Mouse (Mus musculus) adrenal gland, postnatal 4 days (tissue): ENCODE measurements at regions not wholly inside any gene's neighbourhood (a gene's known extent, or its start where the extent isn't known, plus 50 kb on each side); places are given as distances from the start of the nearest gene placed in this dataset.

Experiments used
- DNase-seq, 2 experiments: peaks; one replicate each; pipeline ENCODE4 v3.0.0; 2021 to 2022; ENCODE audit warnings: low spot score in 2 of 2, mixed read lengths in 2 of 2

DNA sequence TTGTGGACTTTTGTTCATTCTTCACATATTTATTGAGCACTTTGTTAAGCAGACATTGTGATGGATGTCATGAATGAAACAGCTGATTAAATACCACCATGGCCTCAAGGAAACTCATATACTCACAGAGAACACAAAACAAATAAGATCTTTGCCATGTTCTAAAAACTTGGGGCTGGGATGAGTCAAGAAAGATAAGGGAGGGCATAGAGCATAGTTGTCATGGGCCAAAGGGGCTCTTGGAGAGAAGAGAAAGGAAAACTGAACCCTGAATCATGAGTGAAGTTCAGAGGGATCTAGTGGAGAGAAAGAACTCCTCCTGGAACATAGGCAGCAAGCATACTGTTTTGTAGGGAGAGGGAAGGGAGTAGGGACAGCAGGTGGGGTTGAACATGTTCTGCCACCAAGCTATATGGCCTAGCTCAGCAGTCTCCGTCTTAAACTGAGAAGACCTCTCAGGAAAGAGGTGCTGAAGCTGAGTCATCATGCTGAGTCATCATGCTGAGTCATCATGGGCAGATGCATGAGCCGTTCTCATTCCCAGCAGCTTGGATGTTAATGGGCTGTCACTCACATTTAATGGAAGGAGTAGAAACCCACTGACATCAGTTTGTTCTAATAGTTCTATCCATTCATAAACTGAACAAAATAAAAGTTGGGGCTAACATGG lies 69.6 kb downstream of the Cetn3 start:
- DNase-seq = no peak

DNA sequence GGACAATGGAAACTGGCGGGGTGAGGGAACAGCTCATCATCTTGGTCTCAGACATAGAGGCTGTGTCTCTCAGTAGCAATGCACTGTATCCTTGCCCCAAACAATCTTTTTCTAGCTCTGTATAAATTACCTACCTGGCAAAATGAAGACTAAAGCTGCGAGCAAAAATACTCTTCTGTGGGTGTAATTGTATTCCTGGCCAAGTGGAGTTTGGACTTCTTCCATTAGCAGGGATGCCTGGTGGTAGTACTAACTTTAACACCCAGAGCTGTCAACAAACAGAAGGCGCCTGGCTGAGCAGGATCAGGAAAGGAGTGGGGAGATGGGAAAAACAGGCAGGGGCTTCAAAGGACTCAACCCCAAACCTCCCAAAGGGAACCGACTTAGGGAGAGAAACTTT lies 73.2 kb downstream of the Cetn3 start:
- no peak for DNase-seq

DNA sequence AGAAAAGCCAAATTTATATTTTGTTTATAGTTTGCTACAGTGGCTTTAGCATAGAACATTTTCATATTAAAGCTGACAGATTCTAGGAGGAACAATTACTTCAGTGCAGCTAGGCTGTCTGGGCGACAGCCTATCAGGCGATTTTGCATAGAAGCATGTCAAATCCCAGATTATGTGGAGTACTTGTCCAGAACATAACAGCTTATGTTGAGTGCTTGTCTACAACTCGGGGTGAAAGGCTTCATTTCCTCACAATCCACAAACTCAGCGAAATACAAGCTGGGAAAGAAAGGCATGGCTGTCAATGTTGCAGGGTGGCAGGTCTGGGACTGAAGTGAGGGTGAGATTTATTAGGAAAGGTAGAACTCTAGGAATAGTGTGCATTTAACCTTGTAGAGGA lies 77.8 kb downstream of the Cetn3 start:
- DNase-seq = no peak

DNA sequence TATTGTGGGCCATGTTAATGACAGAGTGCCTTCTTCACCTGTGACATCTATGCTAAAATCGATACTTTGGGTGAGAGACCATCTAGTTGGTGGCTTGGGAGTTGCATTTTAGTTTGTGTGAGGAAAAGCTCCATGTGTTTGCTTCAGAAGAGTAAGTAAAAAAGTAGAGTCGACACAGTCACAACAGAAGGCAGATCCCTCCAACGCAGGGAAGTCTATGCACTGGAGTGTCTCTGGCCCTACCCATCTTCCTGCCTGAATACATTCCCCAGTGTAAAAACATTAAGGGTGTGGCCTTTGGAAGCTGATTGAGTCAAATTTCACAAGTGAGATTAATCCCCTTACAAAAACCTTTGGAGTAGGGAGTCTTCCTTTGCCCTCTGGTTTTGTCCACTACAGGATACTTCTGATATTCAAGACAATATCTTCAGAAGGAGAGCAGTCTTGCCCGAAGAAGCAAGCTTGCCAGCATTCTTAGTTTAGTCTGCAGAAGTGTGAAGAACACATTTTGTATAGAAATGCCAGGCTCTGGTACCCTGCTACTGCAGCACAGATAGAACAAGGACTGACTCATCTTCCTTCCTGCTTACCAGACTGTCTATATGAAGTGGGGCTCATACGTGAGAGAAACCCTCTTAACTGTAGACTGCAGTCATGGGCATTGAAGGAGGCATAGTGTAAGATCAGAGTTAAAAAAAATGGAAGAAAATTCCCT lies 79.2 kb downstream of the Cetn3 start:
- no peak for DNase-seq

DNA sequence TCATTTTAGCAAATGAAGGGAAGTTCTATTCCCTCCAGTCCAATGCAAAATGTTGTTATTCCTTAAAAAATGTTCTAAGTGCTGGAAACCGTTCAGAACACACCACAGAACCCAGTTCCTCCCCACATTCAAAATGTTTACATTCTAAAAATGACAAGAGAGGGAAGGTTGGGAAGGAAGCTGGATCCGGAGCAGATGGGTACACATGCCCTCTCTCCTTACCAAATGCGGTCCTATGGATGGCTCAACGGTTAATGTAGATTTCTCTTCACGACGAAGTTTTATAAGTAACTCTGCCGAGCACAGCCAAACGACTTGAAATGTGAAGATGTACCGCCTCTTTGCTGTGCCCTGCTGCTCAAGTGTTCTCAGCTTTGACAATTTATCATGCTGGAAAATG lies 88.3 kb downstream of the Cetn3 start:
- DNase-seq = no peak

DNA sequence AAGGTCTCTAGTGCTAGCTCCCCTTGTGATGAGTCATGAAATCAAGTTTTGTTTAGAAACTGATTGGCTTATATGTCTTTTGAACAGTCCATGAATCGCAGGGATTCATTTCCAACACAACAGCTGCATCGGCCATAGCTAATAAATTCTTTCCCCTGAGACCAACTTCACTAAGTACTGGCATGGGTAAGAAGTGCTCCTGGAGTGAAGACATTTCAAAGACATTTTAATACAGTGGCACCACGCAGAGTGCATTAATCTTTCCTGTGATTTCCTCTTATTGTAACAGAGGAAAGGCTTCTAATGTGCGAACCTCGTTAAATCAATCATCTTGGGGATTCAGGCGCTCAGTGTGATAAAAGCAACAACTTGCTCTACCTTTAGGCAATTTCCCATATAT lies 103.0 kb downstream of the Cetn3 start:
- DNase-seq = no peak

DNA sequence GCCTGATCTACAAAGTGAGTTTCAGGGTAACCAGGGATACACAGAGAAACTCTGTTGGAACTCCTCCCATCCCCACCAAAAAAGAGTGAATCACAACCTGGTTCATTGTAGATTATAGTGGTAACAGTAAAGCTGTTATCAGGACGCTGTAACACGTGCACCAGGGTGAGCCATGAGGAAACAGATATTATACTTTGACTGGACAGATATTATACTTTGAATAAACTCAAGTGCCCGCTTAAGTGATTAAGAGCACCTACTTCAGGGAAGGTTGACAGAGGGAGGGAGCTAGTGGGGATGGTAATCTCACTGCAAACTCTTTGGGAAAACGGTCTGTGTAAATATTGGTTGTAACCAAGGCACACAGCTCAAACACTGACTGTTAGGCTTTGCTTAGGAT lies 147.4 kb downstream of the Cetn3 start:
- DNase-seq = no peak

DNA sequence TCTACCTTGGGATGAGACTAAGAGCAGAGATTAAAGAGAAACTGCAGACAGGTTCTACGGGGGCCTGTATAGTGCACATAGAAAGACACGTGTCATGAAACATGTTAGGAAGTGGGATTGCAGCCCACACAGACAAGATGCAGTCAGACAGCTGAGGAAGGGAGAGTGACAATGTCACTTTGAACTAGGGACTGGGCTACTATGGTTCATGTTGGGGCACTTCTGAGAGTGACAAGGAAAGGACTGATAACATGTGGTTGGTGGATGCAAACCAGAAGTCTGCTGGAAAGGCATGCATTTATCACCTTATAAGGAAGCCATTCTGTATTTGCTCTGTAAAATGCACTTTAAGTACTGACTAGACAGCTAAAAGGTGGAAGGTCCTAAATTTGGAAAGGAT lies 148.3 kb downstream of the Cetn3 start:
- DNase-seq = no peak

DNA sequence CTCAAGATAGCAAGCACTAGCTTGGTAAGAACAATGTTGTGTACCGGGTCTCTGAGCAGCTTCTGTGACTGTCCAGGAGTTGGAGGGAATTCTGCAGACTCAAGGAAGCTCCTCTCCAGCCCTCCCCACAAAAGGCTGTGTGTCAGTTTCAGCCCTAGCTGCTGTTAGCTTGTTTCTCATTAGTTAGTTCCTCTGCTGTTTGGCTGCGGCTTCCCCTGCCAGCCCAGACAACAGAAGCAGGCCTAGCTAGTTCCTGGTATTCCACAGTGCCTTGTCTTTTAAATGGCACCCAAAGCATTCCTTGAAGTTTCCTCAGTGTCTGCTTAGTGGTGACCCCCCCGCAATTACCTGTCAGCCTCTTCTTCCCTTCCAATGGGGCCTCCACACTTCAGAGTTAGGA lies 154.2 kb downstream of the Cetn3 start:
- DNase-seq = no peak

DNA sequence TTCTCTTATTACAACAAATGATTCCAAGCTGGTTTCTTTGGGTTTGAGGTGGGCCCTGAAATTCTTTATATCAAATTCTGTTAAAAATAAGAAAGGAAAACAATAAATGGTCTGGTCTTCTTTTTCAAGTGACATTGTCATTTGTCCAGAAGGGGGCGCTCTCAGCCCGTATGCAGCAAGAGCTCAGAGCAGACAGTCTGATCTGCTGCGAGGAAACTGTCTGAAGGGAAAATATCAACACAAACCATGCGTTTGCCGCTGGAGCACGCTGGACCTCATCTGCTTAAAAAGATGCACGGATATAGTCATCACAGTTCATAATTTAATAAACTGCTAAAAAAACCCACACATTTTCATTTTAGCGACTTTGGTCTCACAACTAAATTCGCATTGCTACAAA lies 161.2 kb downstream of the Cetn3 start:
- DNase-seq = peak; percentile 35 to 52

DNA sequence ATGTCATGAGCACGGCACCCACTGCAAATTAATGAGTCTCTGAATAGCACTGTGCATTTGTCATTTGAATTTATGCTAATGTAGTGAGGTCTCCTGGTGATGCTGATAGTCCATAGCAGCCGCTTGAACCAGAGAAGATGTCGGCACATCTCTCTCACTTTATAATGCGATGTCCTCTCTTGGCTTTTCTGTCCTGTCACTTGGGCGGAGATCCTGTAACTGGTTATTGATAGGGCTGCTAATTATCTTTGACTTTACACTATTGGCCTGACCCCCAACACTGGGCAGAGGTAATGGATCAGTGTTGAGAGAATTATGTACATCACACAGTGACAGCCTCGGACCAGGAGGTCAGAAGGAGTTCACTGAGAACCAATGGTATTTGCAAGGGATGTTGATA lies 161.6 kb downstream of the Cetn3 start:
- no peak for DNase-seq

DNA sequence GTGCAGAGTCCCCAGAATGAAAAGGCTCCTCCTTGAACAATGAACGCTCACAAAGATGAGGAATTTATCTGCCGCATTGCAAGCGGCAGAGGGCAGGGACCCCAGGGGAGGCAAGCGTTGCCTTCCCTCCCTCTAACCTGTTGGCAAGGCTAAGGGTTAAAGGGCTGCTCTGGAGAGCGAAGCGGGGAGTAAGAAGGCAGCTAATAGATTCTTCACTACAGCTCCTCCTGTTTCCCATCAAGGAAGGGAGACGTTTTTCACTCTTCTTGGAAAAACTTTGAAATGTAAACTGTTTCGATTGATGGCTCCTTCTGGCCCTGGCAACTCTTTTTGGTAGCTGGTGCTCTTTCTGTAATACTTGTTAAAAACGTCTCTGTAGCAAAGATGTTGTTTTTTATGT lies 162.9 kb downstream of the Cetn3 start:
- no peak for DNase-seq

DNA sequence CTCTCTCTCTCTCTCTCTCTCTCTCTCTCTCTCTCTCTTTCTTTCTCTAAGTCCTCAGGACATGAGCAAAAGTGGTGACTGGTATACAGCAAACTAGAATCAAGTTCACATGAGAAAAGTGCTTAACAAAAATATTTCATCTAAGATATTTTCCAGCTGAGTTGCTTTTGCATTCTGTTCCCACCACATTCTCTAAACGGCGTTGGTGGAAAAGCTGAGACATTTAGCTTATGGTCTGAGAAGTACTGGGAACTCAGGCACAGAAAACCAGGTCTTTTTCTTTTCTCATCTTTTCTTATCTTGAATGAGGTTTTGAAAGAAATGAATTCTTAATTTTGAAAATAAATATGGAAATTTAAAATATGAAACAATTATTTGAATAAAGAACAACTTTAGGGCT lies 182.6 kb downstream of the Cetn3 start:
- DNase-seq = no peak

DNA sequence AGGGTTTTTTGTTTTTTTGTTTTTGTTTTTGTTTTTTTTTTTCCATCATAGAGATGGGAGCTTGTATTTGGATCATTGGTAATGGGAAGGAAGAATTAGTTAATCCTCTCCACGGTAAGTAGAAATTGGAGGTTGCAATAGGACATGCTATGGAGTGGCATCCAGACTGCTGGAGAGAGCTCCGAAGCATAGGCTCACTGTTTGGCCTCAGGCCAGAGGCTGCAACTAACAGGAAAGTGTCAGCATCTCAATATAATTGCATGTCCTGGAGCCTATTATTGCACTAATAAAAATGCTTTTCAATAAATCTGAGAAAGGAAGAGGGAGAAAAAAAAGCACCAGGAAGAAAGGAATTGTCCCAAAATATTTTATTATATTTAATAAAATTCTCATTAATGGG lies 193.0 kb downstream of the Cetn3 start:
- DNase-seq = no peak

DNA sequence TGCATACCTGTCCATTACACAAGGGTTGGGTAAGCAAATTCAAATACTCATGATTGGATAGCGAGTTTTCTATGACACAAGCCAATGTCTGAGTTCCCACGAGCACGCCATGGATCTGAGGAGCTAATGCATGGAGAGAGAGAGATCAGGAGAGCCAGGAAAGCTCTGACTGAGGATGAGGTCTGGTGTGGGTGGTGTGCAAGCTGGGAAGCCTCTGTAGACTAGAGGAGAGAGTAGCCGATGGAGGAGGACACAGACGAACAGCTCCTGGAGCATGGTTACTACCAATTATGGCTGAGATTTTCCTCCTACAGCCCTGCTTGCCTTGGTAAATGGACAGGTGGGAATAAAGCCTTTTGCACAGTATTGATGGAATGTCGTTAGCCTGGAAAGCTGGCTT lies 195.1 kb downstream of the Cetn3 start:
- no peak for DNase-seq

DNA sequence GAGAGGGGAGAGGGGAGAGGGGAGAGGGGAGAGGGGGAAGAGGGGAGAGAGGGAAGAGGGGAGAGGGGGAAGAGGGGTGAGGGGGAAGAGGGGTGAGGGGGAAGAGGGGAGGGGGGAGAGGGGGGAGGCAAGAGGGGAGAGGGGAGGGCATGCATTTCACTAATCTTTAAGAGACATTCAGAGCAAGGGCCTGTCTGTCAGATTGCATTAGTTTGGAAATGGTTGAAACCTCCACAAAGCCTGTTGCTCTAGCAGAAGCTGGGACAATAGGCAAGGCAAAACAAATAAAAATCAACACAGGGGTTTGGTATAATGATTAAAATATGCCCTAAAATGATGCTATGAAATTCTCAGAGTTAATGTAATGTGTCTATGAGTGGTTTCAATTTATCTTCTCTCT lies 196.4 kb downstream of the Cetn3 start:
- DNase-seq = no peak

DNA sequence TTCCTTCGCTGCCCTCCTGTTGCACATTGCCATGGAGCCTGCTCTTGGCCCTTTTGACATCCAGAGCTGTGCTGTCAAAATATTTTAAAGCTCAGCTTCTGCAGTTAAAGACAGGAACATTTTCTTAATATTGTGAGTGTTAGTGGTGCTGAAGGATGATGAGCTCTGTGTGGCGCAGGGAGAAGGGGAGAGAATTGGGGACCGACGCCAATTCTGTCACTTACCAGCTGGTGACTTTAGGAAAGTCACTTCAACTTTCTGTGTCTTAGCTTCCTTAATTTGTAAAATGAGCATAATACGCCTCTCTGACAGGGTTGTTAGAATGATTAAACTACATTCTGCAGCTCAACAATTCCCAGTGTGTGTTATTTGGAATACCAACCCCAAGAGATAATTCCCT lies 197.2 kb downstream of the Cetn3 start:
- no peak for DNase-seq

DNA sequence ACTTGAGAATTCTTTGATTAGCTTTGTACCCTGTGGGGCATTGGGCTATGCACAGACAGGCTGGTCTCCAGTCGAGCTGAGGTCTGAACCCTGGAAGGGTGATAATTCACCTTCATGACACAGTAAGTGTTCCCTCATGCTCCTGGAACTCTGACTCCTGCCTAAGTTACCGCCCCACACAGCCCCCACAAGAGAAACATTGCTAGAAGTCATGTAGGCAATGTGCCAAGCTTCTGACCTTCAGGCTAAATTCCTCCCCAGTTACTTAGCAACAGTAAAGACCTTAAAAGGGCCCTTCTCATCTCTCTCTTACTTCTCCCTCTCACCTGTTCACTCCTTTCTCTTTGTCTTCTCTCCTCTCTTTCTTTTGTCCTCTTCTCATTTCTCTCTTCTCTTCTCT lies 199.6 kb downstream of the Cetn3 start:
- no peak for DNase-seq

DNA sequence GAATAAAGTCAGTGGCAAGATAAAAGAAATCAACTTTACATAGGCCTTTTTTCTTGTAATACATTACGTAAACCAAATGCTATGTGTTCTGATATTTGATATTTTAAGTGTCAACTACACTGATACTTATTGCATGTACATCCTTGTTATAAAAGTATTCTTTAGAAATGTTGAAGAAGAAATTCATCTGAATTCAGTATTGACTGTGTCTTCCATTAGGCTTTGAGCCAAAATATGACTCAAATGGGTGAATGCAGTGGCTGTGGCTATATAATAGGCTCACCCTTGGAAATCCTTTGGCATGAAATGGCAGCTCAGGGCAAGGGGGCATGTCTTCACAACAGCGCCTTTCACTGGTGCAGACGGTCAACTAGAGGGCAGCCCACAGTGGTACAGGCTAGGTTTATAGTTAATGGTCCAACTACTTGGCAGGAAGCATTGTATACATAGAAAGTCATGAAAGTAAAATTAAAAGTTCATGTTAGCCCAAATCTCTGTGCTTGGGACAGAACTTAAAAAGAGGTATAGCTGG lies 217.9 kb downstream of the Cetn3 start:
- no peak for DNase-seq

DNA sequence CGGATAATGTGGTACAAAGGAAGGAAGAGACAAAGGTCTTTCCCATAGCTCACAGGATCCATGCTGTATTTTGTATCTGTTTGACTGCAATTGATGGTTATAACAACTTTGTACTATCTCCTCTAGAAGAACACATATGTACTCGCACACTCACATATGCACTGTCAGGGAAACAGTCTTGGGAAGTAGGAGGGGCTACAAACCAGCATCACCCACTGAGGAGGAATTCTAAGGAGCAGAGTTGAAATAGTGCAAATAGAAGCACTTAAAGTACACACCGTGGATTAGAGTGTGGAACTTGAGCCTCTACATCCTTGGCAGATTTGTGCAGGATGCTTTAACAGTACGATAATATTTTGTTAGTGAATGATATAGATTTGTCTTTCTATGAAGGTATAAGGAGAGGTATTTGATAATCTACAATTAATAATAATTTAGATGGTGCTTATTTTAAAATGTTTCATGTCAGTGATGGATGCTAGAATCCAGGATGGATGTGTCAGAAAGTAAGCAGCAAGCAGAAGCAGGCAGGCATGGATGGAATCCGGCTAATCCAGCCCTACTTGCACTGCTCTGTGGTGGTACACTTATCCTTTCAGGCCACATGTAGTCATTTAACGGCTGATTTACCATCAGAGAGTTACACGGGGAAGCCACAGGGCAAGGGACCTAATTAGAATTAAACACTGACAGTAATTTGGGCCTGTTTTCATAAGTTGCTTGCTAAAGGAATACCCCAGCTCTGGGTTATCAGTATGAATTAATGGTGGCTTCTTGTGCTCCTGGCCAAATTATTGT lies 223.3 kb downstream of the Cetn3 start:
- no peak for DNase-seq

DNA sequence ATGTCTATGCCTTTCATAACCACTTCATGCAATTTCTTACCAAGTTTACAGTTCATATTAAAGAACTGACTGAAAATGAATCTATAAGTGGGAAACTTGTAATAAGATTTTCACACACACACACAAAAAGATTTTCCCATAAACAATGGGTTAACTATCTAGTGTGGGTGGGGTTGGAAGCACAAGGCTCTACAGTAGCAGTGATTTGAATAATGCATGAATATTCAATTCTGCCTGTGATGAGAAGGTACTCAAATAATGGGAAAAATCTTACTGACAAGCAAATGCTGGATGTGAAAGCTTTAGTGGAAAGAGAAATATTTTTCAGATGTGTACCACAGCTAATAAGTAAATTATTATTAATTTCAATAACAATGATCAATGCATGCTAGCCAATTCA lies 224.3 kb downstream of the Cetn3 start:
- no peak for DNase-seq

DNA sequence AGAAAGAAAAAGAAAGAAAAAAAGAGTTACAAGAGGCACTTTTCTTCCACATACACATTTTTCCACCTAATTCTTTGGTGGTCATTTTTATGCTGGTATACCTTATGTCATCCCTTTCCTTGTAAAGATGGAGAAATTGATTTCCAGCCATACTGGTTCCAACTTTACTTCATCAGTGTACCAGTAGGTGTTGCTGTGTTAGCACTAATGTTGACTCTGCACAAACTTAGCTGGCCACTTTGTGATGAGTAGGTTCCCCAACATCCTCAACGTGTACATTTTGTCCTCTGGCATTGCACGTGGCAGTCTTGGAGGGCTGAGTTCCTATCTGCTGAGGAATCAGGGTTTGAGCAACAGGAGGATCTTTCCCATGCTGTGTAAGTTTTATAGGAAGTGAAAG lies 256.7 kb downstream of the Cetn3 start:
- no peak for DNase-seq
